Mouse (Mus musculus): ENCODE data around the gene Ahnak2. TPM values are rescaled to one million over a fixed set of nuclear protein-coding genes. Genes with fewer than 3 reads are reported as not detected.

The Ahnak2 gene
- polyA plus RNA-seq, 2 experiments, result 0.06 to 0.13 TPM

GRCm38 (mm10) chr12:112794356-112794816, 8.1 kb downstream of the Ahnak2 start:
- H3K27me3 ChIP-seq (ENCODE audit: control insufficient read depth, insufficient read depth, low read length), result no peaks in the 10 kb centered on the region
- DNase-seq (ENCODE audit: low read depth in 3 of 3, low spot score in 3 of 3), result no peak
- no peak overlapping the region for H3K9ac ChIP-seq (replicated peaks)
- H3K4me1 ChIP-seq (replicated peaks; ENCODE audit: control insufficient read depth in 2 of 2, insufficient read depth in 2 of 2, low read length in 1 of 2), result no peaks in the 10 kb centered on the region
- no peak overlapping the region for H3K27ac ChIP-seq
- no peaks in the 10 kb centered on the region for H3K9me3 ChIP-seq (ENCODE audit: control insufficient read depth, low read length)
- no peak overlapping the region for H3K4me3 ChIP-seq (ENCODE audit: insufficient read depth in 1 of 2, low read depth in 2 of 2, low read length in 2 of 2)
- no peak overlapping the region for H3K4me2 ChIP-seq (ENCODE audit: low read depth)
- 33% methylated on average over 7 of the region's 7 CpGs for WGBS (ENCODE audit: insufficient replicate concordance)
- no peaks in the 10 kb centered on the region for H3K36me3 ChIP-seq (replicated peaks; ENCODE audit: control insufficient read depth, insufficient read depth, low read depth)
- ATAC-seq (ENCODE audit: insufficient read depth), result no peak
- no peak for TF ChIP-seq EP300 (IDR thresholded peaks at IDR 0.05; ENCODE audit: low read depth)
- no peak for TF ChIP-seq CTCF (IDR thresholded peaks at IDR 0.05; ENCODE audit: low read depth)

- no peaks in the 10 kb centered on the region for H3K36me3 ChIP-seq (replicated peaks; ENCODE audit: control insufficient read depth, insufficient read depth, low read depth)
- H3K27me3 ChIP-seq (ENCODE audit: control insufficient read depth, insufficient read depth, low read length), result no peaks in the 10 kb centered on the region
- no peak overlapping the region for H3K4me3 ChIP-seq (ENCODE audit: insufficient read depth in 1 of 2, low read depth in 2 of 2, low read length in 2 of 2)
- ATAC-seq (ENCODE audit: insufficient read depth) (no peak), DNase-seq (ENCODE audit: low read depth in 3 of 3, low spot score in 3 of 3) (no peak)
- H3K9ac ChIP-seq (replicated peaks), result no peak overlapping the region
- no peaks in the 10 kb centered on the region for H3K9me3 ChIP-seq (ENCODE audit: control insufficient read depth, low read length)
- H3K27ac ChIP-seq, result no peak overlapping the region
- no peaks in the 10 kb centered on the region for H3K4me1 ChIP-seq (replicated peaks; ENCODE audit: control insufficient read depth in 2 of 2, insufficient read depth in 2 of 2, low read length in 1 of 2)
- no peak overlapping the region for H3K4me2 ChIP-seq (ENCODE audit: low read depth)
- no peak for TF ChIP-seq EP300 (IDR thresholded peaks at IDR 0.05; ENCODE audit: low read depth)
- no peak for TF ChIP-seq CTCF (IDR thresholded peaks at IDR 0.05; ENCODE audit: low read depth)
- WGBS (ENCODE audit: insufficient replicate concordance), result 47% methylated on average over 13 of the region's 13 CpGs
Measured at GRCm38 (mm10) chr12:112793601-112794355, 8.7 kb downstream of the Ahnak2 start.

DNA sequence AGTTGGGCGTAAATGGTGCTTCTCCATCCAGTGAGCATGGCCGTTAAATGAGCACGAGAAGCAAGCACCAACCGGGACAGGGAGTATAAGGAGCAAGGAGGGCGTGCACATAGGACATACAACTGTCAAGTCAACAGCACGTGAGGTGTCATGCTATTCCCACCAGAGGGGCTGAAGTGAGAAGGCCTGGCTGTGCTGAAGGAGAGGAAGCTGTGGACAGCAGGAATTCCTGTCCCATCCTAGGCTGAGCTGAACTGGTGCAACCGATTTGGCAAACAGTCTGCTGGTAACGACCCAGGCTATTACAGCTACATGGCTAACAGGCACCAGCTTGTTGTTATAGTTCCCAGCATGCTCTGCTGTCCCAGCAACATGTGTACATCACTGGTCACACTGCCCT, 11.4 kb downstream of the Ahnak2 start:
- 53% methylated on average over 8 of the region's 8 CpGs for WGBS (ENCODE audit: insufficient replicate concordance)
- Histone ChIP-seq H3K27ac (no peak overlapping the region), H3K9ac (replicated peaks) (no peak overlapping the region), H3K9me3 (ENCODE audit: control insufficient read depth, low read length) (no peaks in the 10 kb centered on the region), H3K4me3 (ENCODE audit: insufficient read depth in 1 of 2, low read depth in 2 of 2, low read length in 2 of 2) (no peak overlapping the region), H3K4me1 (replicated peaks; ENCODE audit: control insufficient read depth in 2 of 2, insufficient read depth in 2 of 2, low read length in 1 of 2) (no peaks in the 10 kb centered on the region), H3K4me2 (ENCODE audit: low read depth) (no peak overlapping the region), H3K36me3 (replicated peaks; ENCODE audit: control insufficient read depth, insufficient read depth, low read depth) (no peaks in the 10 kb centered on the region), H3K27me3 (ENCODE audit: control insufficient read depth, insufficient read depth, low read length) (no peaks in the 10 kb centered on the region)
- ATAC-seq (ENCODE audit: insufficient read depth), result no peak
- TF ChIP-seq EP300 (IDR thresholded peaks at IDR 0.05; ENCODE audit: low read depth), result no peak
- TF ChIP-seq CTCF (IDR thresholded peaks at IDR 0.05; ENCODE audit: low read depth), result no peak
- no peak for DNase-seq (ENCODE audit: low read depth in 3 of 3, low spot score in 3 of 3)

DNA sequence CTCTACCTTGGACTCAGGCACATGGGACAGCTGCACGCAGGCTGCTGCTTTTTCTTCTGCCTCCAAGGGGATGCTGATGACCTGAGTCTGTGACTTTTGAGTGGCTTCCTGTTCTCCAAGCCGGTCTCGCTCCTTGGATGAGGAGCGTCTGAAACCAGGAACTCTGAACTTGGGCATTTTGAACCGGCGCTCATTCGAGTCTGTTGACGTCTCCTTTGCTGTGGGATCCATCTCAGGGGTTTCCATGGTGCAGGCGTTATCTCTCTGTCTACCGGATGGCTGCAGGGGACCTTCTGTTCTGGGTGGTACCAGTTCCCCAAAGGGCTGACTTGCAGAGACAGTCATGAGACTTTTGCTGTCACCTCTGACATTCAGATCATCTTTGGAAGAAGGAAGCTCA, 28.0 kb downstream of the Ahnak2 start:
- DNase-seq (ENCODE audit: low read depth in 3 of 3, low spot score in 3 of 3) (no peak), ATAC-seq (ENCODE audit: insufficient read depth) (no peak)
- Histone ChIP-seq H3K9me3 (ENCODE audit: control insufficient read depth, low read length) (no peaks in the 10 kb centered on the region), H3K36me3 (replicated peaks; ENCODE audit: control insufficient read depth, insufficient read depth, low read depth) (no peaks in the 10 kb centered on the region), H3K4me1 (replicated peaks; ENCODE audit: control insufficient read depth in 2 of 2, insufficient read depth in 2 of 2, low read length in 1 of 2) (no peaks in the 10 kb centered on the region), H3K4me3 (ENCODE audit: insufficient read depth in 1 of 2, low read depth in 2 of 2, low read length in 2 of 2) (no peak overlapping the region), H3K27me3 (ENCODE audit: control insufficient read depth, insufficient read depth, low read length) (no peaks in the 10 kb centered on the region), H3K4me2 (ENCODE audit: low read depth) (no peak overlapping the region), H3K9ac (replicated peaks) (no peak overlapping the region), H3K27ac (no peak overlapping the region)
- no peak for TF ChIP-seq EP300 (IDR thresholded peaks at IDR 0.05; ENCODE audit: low read depth)
- TF ChIP-seq CTCF (IDR thresholded peaks at IDR 0.05; ENCODE audit: low read depth), result no peak
- WGBS (ENCODE audit: insufficient replicate concordance), result 75% methylated on average over 10 of the region's 10 CpGs

DNA sequence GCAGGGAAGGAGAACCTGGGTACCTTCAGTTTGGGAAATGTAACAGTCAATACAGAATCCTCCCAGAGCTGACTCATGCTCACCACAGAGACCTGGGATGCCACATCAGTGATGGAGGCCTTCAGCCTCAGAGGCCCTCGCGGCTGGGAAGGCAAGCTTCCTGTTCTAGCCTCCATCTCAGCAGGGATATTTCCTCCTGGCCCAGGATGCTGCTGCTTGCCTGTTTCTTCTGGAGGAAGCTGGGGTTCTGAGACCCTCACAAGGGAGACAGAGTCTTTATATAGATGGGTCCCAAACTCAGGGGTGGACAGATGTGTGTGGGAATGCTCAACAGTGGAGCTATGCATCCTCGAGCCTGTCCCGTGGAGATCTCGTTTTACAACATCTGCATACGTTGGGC, 28.4 kb downstream of the Ahnak2 start:
- DNase-seq (ENCODE audit: low read depth in 3 of 3, low spot score in 3 of 3) (no peak), ATAC-seq (ENCODE audit: insufficient read depth) (no peak)
- no peak overlapping the region for H3K4me3 ChIP-seq (ENCODE audit: insufficient read depth in 1 of 2, low read depth in 2 of 2, low read length in 2 of 2)
- WGBS (ENCODE audit: insufficient replicate concordance), result 53% methylated on average over 6 of the region's 6 CpGs
- no peaks in the 10 kb centered on the region for H3K36me3 ChIP-seq (replicated peaks; ENCODE audit: control insufficient read depth, insufficient read depth, low read depth)
- no peak overlapping the region for H3K4me2 ChIP-seq (ENCODE audit: low read depth)
- H3K4me1 ChIP-seq (replicated peaks; ENCODE audit: control insufficient read depth in 2 of 2, insufficient read depth in 2 of 2, low read length in 1 of 2), result no peaks in the 10 kb centered on the region
- no peaks in the 10 kb centered on the region for H3K9me3 ChIP-seq (ENCODE audit: control insufficient read depth, low read length)
- no peak overlapping the region for H3K27ac ChIP-seq
- no peak for TF ChIP-seq EP300 (IDR thresholded peaks at IDR 0.05; ENCODE audit: low read depth)
- TF ChIP-seq CTCF (IDR thresholded peaks at IDR 0.05; ENCODE audit: low read depth), result no peak
- no peak overlapping the region for H3K9ac ChIP-seq (replicated peaks)
- H3K27me3 ChIP-seq (ENCODE audit: control insufficient read depth, insufficient read depth, low read length), result no peaks in the 10 kb centered on the region

Measured in liver, embryonic 14.5 days (tissue).